Mouse (Mus musculus): ENCODE measurements around the gene Rpl21. TPM values are rescaled to one million over a fixed set of nuclear protein-coding genes. Genes with fewer than 3 reads are reported as not detected.

The Rpl21 gene
- polyA plus RNA-seq (2017; shearing (Covaris generic)): 1,000 to 10,000 TPM in 1 of 2 experiments, 100 to 1,000 TPM in 1; 720 to 1,295 TPM

DNA sequence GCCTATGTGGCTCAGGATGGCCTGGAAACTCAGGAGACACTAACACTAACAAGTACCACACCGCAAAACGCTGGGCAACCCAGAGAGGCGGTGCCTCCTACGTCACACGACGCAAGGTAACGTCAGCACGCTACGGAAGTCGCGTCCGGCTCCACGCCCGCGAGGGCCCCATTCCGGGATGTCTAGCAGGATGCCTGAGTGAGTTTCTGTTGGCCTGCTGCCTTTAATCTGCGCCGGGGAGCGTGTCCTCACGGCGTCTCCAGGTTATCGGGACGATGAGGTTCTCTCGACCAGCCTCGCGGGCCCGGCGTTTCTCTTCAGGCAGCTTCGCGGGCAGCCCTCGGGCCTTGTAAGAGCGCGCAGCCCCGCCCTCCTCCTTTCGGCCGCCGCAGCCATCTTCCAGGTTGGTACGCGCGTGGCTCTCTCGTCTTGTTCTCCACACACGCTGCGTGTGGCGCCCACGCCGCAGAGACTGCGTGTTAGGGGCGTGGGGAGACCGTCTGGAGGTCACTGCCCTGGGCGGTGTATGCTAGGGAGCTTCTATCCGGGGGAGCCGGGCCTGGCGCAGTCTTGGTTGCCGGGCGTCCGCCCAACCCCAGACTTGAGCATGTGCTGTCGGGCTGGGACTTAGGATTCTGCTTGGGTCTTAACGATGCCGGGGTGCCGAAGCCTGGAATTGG, at the start of gene Rpl21:
Rpl21 (plus strand) TSS at position 122 of the 680 bp plus-strand sequence.
- ATAC-seq: peak; percentile 90

DNA sequence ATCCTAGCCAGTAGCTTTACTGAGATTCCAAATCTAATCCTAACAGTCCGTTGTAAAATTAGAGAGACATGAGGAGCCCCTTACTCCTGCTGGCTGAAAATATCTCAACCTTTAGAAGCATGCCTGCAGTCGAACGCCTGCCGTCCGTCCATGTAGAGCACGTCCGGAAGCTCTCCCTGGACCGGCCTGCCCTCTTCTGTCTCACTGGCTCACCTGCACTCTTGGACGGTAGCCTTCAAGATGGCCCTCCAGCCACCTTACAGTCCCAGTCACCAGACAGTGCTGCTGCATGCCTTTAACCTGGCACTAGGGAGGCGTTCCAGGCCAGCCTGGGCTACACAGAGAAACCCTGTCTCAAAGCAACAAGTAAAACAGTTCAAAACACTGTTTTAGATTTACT, 49.4 kb upstream of the Rpl21 start:
- no peak for ATAC-seq

DNA sequence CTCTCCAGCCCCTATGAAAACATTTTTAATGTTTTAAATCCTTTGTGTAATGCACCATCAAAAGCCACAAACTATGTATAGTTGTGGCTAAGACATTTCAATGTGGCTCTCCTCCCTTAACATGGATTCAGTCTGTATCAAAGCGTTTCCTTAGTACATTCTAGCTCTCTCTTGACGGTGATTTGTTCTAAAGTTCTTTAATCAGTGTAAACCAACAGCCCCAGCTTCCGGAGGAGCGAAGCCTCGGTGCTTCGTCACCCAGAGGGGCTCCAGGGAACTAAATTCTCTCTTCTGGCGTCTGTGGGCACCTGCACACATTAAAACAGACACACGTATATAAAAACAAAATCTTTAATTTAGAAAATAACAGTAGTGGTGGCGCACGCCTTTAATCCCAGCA, 48.8 kb upstream of the Rpl21 start:
- ATAC-seq: no peak

DNA sequence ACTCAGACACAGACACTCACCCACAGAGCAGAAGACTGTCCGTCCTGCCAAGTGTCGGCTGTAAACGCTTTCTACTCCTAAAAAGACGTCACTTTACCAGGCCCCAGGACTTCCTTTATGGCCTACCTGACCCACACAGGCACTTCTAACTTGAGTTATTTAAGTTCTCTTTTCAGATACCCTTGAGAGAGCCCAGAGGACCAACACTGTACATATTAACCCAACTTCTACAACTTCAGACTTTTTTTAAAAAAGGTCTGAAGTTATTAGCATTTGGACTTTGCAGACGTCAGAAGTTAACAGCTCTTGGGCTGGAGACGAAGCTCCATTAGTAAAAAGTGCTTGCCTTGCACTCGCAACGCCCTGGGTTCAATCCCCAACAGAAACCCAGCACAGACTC, 46.6 kb upstream of the Rpl21 start:
- no peak for ATAC-seq

DNA sequence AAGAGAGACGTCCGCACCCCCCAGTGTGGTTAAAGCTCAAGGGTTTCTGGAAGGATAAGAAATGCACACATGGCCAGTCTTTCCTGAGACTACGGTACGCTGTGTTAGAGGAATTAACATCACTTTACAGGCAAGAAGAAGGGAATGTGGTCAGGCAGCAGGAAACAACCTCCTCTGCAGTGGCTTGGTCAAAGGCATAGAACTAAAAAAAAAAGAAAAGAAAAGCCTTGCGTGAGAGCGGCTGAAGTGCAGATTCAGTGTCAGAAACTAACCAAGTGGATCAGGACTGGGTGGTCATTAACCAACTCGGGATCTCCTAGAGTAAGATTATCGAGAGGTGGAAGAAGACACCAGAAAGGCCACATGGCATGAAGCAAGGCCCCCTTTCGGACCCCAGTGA, 43.3 kb upstream of the Rpl21 start:
- ATAC-seq: no peak

DNA sequence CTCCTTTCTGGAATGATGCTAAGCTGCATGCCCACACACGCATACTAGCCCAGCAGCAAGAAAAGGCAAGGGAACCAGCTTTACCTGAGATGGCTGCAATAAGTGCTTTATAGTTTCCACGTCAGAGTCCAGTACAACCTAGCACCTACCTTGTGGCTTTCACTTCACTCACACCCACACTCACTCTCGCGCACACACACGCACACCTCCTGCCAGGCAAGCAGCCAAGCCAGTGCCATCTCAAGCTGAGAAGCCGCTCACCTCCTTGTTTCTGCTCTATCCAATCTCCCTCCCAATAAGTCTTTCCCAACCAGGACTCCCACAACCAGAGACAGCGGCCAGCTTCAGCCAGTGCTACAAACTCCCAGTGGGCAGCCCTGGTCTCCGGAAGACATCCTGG, 41.7 kb upstream of the Rpl21 start:
- no peak for ATAC-seq

DNA sequence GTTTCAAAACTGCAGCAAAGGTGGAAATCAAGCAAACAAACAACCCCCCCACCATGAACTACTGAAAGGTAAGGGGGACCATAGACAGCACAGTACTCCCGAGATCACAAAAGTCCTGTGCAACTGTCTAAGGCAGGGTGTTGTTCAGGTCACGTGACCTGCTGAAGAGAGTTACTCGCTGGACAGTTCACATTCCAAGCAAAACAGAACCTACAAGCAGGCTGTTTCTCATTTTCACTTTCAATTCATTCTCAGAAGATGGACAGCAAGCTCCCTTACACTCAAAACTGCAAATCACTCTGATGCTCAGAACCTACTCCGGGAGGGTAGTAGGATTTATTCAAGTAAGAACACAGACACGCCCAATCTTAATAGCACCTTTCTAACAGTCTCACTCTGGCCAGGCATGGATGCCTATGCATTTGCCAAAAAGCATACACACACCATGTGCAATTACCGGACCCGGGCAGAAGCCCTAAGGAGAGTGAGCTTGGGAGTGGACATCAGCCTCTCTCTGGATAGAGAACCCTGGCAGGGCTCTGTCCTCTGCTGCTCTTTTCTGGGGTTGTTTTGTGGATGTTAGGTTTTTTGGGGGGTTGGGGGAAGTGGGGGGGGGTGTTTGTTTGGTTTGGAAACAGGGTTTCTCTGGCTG, 40.4 kb upstream of the Rpl21 start:
- ATAC-seq: no peak

DNA sequence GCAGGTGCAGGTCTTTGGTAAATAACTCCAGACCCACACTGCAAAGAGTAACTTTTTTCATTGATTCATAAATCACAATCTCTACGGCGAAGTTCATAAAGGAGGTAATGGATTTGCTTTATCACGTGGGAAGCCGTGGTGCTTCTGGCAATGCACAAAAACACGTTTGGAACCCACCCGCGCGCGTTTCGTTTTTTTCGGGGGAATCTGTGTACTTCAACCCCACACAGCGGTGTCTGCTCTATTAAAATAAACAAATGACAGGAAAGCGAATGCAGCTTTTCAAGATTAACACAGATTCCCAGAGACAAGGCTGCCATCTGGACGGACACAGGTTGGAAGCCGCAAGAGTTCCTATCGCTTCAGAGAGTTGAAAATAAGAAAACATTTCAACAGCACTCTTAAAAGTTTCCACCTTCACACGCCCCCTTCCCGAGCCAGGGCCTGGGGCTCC, 39.0 kb upstream of the Rpl21 start:
- no peak for ATAC-seq

DNA sequence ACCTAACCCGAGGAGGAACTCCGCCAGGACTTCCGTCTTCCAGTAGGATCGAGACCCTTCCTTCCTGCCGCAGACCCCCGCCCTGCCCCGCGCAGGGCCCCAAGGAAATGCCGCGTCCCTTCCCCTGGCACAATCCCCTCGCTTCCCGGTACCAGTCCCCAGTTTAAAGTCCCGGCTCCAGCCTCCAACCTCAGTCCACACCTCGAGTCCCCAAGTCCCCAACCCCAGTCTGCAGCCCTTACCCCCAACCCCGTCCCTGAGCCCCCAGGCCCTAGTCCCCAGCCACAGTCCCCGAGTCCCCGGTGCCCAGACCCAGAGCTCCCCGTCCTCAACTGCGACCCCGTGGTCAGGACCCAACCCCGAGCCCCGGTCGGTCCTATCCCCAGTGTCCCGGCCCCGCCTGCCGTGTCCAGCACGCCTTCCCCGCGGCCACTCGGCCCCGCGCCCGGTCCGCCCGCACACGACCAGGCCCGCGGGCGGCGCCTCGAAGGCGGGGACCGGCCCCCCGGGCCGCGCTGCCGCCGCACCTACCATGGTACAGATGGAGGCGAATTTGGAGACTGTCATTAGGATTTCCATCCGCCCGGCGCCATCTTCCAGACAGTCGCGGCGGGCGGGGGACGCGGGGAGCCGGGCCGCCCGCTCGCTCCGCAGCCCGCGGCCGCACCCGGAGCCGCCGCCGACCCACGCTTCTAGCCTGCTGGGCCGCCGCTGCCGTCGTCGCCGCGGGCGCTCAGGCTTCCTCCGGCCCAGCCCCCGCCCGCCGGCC, 38.4 kb upstream of the Rpl21 start:
- peak; percentile 38 for ATAC-seq

DNA sequence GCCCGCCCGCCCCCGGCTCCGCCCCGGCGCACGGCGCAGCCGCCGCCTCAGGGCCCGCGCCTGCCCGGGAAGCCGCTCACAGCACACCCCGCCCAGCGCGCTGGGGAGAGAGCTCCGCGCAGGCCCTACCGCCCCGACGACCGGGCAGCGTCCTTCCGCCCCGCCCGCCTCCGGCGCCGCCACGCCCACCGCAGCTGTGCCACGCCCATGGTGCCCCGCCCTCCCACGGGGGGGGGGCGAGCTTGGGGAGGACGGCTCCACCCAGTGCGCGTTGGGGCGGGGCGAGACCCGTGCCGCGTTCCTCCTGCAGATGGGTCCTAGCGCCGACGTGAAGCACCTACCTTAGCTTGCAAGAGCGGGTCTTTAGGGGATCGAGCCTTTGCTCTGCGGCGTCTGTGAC, 37.8 kb upstream of the Rpl21 start, which contains the start of gene Usp12:
Usp12 (minus strand) TSS at position 154 of the 400 bp plus-strand sequence.
- ATAC-seq: peak; percentile 88

DNA sequence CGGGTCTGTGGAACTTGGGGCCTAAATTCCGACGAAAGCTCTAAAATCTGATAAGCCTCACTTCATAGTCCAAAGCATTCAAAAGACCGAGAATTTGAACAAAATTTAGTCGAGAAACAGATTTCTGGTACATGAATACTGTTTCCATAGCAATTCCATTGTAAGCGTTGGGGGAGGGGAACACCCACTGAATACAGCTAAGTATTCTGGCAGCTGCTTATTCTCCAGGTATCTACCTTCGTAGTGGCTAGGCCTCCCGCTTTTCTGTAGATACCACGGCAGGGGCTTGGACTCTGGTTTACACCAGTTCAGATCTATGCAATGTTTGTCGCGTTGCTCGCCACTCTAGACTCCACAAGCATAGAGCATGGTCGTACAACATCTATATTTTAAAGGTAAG, 37.0 kb upstream of the Rpl21 start:
- ATAC-seq: no peak

DNA sequence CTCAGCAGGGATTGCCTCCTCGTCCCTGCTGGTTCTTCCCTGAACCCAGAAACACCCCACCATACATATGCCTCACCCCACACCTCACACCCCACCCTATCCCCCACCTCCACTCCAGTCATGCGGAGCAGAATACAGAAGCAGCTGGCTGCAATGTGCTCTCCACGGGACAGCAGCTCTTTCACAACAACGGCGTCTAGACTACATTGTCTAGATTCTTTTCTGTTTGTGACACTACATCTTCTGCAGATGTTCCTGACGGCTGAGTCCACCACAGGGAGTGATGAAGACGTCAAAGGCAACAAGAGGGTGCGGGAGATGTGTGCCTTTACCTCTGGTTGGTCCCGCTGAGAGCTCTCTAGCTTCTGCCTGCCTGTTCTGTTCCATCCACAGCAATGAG, 34.7 kb upstream of the Rpl21 start:
- ATAC-seq: no peak

DNA sequence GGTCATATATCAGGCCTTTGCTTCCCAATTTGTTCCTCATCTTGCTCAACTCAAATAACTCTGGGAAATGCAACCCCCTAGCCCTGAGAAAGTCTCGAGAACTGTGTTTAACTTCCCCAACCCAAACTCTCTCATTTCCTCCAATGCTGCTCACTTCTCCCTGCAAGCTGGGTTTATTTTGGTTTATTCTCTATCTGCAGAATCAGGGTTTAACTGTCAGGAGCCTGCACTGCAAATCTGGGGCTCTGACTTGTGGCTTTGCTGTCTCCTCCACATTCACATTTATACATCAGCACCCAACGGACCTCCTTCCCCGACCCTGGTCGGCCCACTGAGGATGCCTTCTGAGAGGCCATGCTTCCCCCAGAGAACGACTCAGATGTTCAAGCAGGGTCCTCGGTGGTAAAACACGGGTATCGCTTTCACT, 26.7 kb upstream of the Rpl21 start:
- no peak for ATAC-seq

DNA sequence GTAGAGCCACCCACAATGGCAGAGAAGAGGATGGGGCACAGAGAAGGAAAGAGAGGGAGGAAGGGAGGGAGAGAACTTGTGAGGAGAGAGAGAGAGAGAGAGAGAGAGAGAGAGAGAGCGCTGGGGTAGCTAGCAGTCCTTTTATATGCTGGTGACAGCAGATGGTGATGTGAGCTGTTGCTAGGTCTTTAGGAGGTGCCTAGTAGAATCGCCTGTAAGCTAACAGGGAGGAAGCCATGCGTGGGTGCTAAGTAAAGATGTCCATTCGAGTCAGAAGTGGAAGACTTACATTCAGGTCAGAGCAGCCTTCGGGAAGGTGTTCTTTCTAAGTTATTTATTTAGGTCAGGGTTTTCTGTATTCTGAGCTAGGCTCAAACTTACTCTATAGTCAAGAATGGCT, 22.7 kb upstream of the Rpl21 start:
- ATAC-seq: no peak

DNA sequence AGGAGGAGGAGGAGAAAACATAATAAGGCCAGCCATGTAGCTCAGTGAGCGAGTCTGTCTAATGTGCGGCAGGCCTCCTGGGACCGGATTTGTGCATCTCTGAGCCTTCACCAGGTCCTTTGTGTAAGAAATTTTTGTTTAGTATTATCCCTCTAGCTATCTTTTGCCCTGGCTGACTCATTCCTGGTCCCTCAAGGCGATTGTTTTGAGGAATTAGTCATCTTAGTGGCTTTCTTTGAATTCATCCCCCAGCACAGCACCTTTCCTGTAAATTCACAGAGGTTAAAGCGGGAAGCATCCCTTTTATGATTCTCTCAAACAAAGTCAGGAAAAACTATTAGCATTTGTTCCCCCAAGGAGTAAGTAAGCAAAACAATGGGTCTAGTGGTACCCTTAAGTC, 19.8 kb upstream of the Rpl21 start:
- no peak for ATAC-seq

DNA sequence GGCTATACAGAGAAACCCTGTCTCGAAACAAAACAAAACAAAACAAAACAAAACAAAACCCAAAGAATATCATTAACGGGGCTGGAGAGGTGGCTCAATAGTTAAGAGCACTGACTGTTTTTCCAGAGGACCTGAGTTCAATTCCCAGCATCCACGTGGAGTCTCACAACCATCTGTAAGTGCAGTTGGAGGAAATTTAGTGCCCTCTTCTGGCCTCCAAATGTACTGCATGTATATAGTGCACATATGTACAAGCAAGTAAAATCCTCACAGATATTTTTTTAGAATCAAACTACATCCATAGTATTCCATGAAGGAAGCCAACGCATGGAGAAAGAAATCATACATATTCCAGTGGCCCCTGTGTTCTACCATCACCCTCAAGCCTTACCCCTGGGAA, 19.3 kb upstream of the Rpl21 start:
- ATAC-seq: no peak

DNA sequence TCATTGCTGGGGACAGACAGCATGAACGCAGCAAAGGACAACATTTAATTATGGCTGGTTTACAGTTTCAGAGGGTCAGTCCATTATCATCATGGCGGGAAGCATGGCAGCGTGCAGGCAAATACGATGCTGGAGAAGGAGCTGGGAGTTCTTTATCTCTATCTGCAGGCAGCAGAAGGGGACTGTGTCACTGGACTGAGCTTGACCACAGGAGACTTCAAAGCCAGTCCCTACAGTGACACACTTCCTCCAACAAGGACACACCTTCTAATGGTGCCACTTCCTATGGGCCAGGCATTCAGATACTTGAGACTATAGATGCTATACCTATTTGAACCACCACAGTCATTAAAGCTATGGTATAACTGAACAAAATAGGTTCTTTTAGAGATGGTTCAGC, 17.3 kb upstream of the Rpl21 start:
- ATAC-seq: no peak

DNA sequence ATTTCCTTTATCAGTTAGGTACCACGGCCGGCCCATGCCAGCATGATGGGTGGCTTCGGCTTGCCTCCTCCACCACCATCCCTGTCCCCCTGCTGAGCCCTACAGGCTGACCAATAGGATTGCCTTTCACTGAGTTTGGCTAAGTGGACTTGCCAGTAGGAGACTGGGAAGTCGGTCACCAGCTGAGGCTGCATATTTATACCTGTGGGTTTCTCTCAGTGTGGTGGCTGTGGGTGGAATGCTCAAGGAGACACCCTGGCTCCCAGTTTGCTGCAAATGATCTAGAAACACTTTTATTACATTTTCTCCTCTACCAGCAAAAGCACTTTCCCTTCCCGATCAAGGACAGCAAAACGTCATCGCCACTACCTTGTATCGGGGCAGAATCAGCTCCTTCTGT, 15.1 kb upstream of the Rpl21 start:
- no peak for ATAC-seq

DNA sequence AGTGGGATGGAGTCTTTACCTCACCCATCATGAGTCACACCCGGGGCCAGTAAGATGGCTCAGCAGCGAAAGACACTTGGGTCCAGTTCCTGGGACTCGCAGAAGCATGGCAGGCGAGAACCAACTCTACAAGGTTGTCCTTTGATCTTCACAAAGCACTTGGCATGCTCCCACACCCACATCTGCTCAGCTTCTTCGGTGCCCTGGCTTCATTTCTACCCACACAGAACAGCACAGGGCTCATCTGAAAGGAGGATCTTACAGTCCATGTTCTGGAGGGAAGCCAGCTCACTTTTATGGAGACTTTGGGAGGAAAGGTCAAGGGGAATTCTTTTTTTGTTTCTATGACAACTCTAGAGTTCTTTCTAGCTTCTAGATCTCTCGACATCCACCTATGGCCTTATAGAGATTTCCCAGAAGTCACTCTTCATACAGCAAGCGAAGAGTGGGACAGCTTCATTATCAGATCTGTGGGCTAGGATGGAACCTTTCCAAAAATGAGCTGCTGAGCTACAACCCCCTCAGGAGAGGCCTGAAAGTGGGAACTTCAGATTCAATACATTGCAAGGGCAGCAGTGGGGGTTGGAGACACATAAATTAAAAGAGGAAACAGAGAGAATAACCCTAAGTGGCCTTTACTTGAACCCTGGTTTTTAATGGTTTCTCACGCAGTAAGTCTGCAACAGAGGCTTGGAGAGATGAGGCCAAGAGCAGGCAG, 13.6 kb upstream of the Rpl21 start:
- no peak for ATAC-seq

DNA sequence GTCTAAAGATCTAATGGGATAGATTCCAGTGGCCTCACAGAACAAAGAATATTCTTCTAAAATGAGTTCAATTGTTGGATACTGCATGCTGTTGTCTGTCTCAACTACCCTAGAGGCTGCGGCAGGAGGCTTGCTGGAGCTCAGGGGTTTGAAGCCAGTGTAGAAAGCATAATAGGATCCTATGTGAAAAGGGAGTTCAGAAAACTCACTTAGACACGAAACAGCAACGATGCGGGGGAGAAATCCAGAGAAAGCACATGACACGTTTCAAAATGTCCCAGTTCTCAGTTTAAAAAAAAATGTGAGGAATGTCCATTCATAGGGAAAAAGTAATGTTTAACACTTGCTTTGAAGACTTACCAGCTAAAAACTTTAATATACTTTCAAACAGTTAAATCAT, 9.7 kb upstream of the Rpl21 start:
- ATAC-seq: no peak

DNA sequence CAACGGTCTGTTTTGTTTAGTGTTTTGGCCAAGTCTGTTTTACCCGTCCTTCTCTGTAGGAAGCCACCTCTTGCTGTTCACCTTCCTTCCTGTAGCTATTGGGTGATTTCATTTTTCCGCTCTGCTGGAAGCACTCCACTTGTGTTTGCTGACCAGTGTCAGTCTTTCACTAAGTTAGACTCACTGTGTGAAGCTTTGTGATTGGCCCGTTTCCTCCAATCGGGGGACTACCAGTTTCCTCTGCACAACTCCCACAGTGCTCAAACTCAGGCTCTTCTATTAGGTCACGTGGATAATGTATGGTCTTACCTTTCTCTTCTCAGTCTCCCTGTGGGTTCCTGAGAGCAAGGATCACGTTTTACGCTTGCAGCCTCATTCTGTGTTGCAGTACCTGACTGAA, 3.2 kb upstream of the Rpl21 start:
- peak; percentile 47 for ATAC-seq

DNA sequence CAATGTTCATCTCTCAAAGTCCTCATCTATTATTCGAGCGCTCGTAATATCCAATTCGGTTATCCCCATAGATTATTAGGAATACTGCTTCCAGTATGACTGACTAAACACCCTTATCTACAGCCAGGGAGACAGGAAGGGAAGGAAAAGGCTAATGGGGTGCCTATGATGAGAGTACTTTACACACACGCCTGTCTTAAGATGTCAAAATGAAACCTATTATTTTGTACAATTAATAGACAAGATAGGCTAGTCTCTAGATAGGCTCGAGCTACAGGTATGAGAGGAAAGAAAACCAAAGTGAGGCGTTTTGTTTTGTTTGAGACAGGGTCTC, 288 bp upstream of the Rpl21 start:
- ATAC-seq: peak; percentile 23

DNA sequence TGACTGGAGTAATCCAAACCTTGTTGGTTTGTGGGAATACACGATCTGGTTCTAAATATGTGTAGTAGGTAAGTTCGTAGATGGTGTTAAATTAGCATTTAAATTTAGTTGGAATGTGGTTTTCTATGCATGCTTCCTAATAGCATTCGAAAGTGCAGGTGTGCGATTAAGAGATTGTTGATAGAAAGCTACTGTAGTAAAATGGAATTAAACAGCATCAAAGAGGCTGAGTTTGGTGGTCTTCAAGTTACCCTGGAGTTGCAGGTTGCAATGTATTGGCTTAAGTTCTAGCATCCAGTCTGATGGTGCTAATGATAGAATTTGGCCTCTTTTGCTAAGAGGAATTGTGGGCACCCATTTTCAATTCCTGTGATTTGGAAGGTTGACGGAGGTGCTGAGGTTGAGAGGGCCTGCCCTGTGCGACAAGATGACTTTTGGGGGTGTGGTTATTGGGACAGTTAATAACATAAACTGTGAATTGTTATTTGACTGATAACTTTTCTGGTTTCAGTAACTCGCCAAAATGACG, 1.0 kb downstream of the Rpl21 start:
- no peak for ATAC-seq

Measured in activated CD4-positive, CD25-positive, alpha-beta regulatory T cell, adult 4 months (primary cell).